Mouse (Mus musculus): ENCODE data around the gene Ttyh3.
"Not testable (repeated sequence)": the region's sequence is repeated elsewhere in the genome, so short reads cannot be mapped to it uniquely, and the experiment has no call there.

The Ttyh3 gene

GRCm38 (mm10) chr5:140648519-140649100 lies at the start of gene Ttyh3:
Ttyh3 (minus strand) TSS chr5:140649031.
- no peak for DNase-seq

GRCm38 (mm10) chr5:140695987-140696386 lies 47.2 kb upstream of the Ttyh3 start:
- DNase-seq, result no peak

- no peak for DNase-seq
Measured at GRCm38 (mm10) chr5:140688434-140688833, 39.6 kb upstream of the Ttyh3 start.

- peak; percentile 65 for DNase-seq
Measured at GRCm38 (mm10) chr5:140684343-140685148, 35.7 kb upstream of the Ttyh3 start.

- no peak for DNase-seq
Measured at GRCm38 (mm10) chr5:140682113-140682512, 33.3 kb upstream of the Ttyh3 start.

GRCm38 (mm10) chr5:140680950-140681349 lies 32.1 kb upstream of the Ttyh3 start:
- DNase-seq, result no peak

- DNase-seq, result no peak
Measured at GRCm38 (mm10) chr5:140680051-140680450, 31.2 kb upstream of the Ttyh3 start.

GRCm38 (mm10) chr5:140677137-140677536 lies 28.3 kb upstream of the Ttyh3 start:
- DNase-seq, result no peak

GRCm38 (mm10) chr5:140675640-140676039 lies 26.8 kb upstream of the Ttyh3 start:
- no peak for DNase-seq

GRCm38 (mm10) chr5:140675079-140675478 lies 26.2 kb upstream of the Ttyh3 start:
- DNase-seq, result no peak

- DNase-seq, result no peak
Measured at GRCm38 (mm10) chr5:140674036-140674435, 25.2 kb upstream of the Ttyh3 start.

GRCm38 (mm10) chr5:140672603-140673002 lies 23.8 kb upstream of the Ttyh3 start:
- not testable (repeated sequence) for DNase-seq

GRCm38 (mm10) chr5:140672115-140672514 lies 23.3 kb upstream of the Ttyh3 start:
- DNase-seq, result no peak

- DNase-seq, result peak; percentile 63
Measured at GRCm38 (mm10) chr5:140663621-140664180, 14.9 kb upstream of the Ttyh3 start.

GRCm38 (mm10) chr5:140662741-140663592 lies 14.1 kb upstream of the Ttyh3 start:
- no peak for DNase-seq

GRCm38 (mm10) chr5:140661875-140662643 lies 13.2 kb upstream of the Ttyh3 start:
- DNase-seq, result no peak

GRCm38 (mm10) chr5:140661427-140661826 lies 12.6 kb upstream of the Ttyh3 start:
- no peak for DNase-seq

- no peak for DNase-seq
Measured at GRCm38 (mm10) chr5:140660398-140660797, 11.6 kb upstream of the Ttyh3 start.

GRCm38 (mm10) chr5:140659607-140660272 lies 10.9 kb upstream of the Ttyh3 start:
- peak; percentile 52 for DNase-seq

- no peak for DNase-seq
Measured at GRCm38 (mm10) chr5:140654096-140654845, 5.4 kb upstream of the Ttyh3 start.

- no peak for DNase-seq
Measured at GRCm38 (mm10) chr5:140652587-140652986, 3.8 kb upstream of the Ttyh3 start.

Data from right cerebral cortex, postnatal 4 days (tissue).